Mouse (Mus musculus): ENCODE results near the gene Gabbr2. TPM values are rescaled to one million over a fixed set of nuclear protein-coding genes. Genes with fewer than 3 reads are reported as not detected.

Gene Gabbr2
- polyA plus RNA-seq, 1 experiment = not detected

- no peaks in the 10 kb centered on the region for H3K36me3 ChIP-seq (ENCODE audit: control insufficient read depth, insufficient read depth)
- no peaks in the 10 kb centered on the region for H3K27me3 ChIP-seq (ENCODE audit: control insufficient read depth, insufficient read depth, insufficient read length)
- H3K79me3 ChIP-seq (ENCODE audit: low read depth) = no peaks in the 10 kb centered on the region
- H3K4me3 ChIP-seq (ENCODE audit: insufficient read depth, poor library complexity, severe bottlenecking) = no peak overlapping the region
- no peak overlapping the region for H3ac ChIP-seq (ENCODE audit: control insufficient read depth, insufficient read length, low read depth)
- TF ChIP-seq FOSL1 (IDR thresholded peaks at IDR 0.05; ENCODE audit: insufficient read depth, low read length, poor library complexity, severe bottlenecking) = no peak
- TF ChIP-seq MYOD1 (IDR thresholded peaks at IDR 0.05; ENCODE audit: control insufficient read depth, insufficient read length, low read depth) = no peak
- no peak for TF ChIP-seq CTCF (IDR thresholded peaks at IDR 0.05; ENCODE audit: control insufficient read depth, insufficient read depth, insufficient read length)
- no peak for TF ChIP-seq USF1 (IDR thresholded peaks at IDR 0.05; ENCODE audit: low read depth)
- TF ChIP-seq MAX (IDR thresholded peaks at IDR 0.05) = no peak
- TF ChIP-seq CEBPB (IDR thresholded peaks at IDR 0.05; ENCODE audit: low read depth) = no peak
- TF ChIP-seq MYOG (IDR thresholded peaks at IDR 0.05; ENCODE audit: control insufficient read depth, extremely low read depth, insufficient read length) = no peak
- no peaks in the 10 kb centered on the region for H3K79me2 ChIP-seq (ENCODE audit: control insufficient read depth, insufficient read depth)
These were observed 108.1 kb downstream of the Gabbr2 start for GRCm38 (mm10) chr4:46883546-46883945.

GRCm38 (mm10) chr4:46883047-46883446, 108.6 kb downstream of the Gabbr2 start:
- Histone ChIP-seq H3K27me3 (ENCODE audit: control insufficient read depth, insufficient read depth, insufficient read length) (no peaks in the 10 kb centered on the region), H3K36me3 (ENCODE audit: control insufficient read depth, insufficient read depth) (no peaks in the 10 kb centered on the region), H3ac (ENCODE audit: control insufficient read depth, insufficient read length, low read depth) (no peak overlapping the region), H3K4me3 (ENCODE audit: insufficient read depth, poor library complexity, severe bottlenecking) (no peak overlapping the region), H3K79me3 (ENCODE audit: low read depth) (no peaks in the 10 kb centered on the region), H3K79me2 (ENCODE audit: control insufficient read depth, insufficient read depth) (no peaks in the 10 kb centered on the region)
- TF ChIP-seq MYOG (IDR thresholded peaks at IDR 0.05; ENCODE audit: control insufficient read depth, extremely low read depth, insufficient read length) (no peak), CEBPB (IDR thresholded peaks at IDR 0.05; ENCODE audit: low read depth) (no peak), CTCF (IDR thresholded peaks at IDR 0.05; ENCODE audit: control insufficient read depth, insufficient read depth, insufficient read length) (no peak), FOSL1 (IDR thresholded peaks at IDR 0.05; ENCODE audit: insufficient read depth, low read length, poor library complexity, severe bottlenecking) (no peak), MYOD1 (IDR thresholded peaks at IDR 0.05; ENCODE audit: control insufficient read depth, insufficient read length, low read depth) (no peak), USF1 (IDR thresholded peaks at IDR 0.05; ENCODE audit: low read depth) (no peak), MAX (IDR thresholded peaks at IDR 0.05) (no peak)

- no peaks in the 10 kb centered on the region for H3K27me3 ChIP-seq (ENCODE audit: control insufficient read depth, insufficient read depth, insufficient read length)
- no peaks in the 10 kb centered on the region for H3K79me3 ChIP-seq (ENCODE audit: low read depth)
- no peak overlapping the region for H3ac ChIP-seq (ENCODE audit: control insufficient read depth, insufficient read length, low read depth)
- no peak for TF ChIP-seq MYOD1 (IDR thresholded peaks at IDR 0.05; ENCODE audit: control insufficient read depth, insufficient read length, low read depth)
- no peak for TF ChIP-seq MAX (IDR thresholded peaks at IDR 0.05)
- TF ChIP-seq FOSL1 (IDR thresholded peaks at IDR 0.05; ENCODE audit: insufficient read depth, low read length, poor library complexity, severe bottlenecking) = no peak
- no peak for TF ChIP-seq USF1 (IDR thresholded peaks at IDR 0.05; ENCODE audit: low read depth)
- TF ChIP-seq MYOG (IDR thresholded peaks at IDR 0.05; ENCODE audit: control insufficient read depth, extremely low read depth, insufficient read length) = no peak
- TF ChIP-seq CEBPB (IDR thresholded peaks at IDR 0.05; ENCODE audit: low read depth) = no peak
- TF ChIP-seq CTCF (IDR thresholded peaks at IDR 0.05; ENCODE audit: control insufficient read depth, insufficient read depth, insufficient read length) = no peak
- H3K4me3 ChIP-seq (ENCODE audit: insufficient read depth, poor library complexity, severe bottlenecking) = no peak overlapping the region
- no peaks in the 10 kb centered on the region for H3K36me3 ChIP-seq (ENCODE audit: control insufficient read depth, insufficient read depth)
- H3K79me2 ChIP-seq (ENCODE audit: control insufficient read depth, insufficient read depth) = no peaks in the 10 kb centered on the region
These were observed 110.4 kb downstream of the Gabbr2 start for GRCm38 (mm10) chr4:46881271-46881670.

- no peaks in the 10 kb centered on the region for H3K79me2 ChIP-seq (ENCODE audit: control insufficient read depth, insufficient read depth)
- TF ChIP-seq USF1 (IDR thresholded peaks at IDR 0.05; ENCODE audit: low read depth) (no peak), FOSL1 (IDR thresholded peaks at IDR 0.05; ENCODE audit: insufficient read depth, low read length, poor library complexity, severe bottlenecking) (no peak)
- H3ac ChIP-seq (ENCODE audit: control insufficient read depth, insufficient read length, low read depth) = no peak overlapping the region
- no peak overlapping the region for H3K4me3 ChIP-seq (ENCODE audit: insufficient read depth, poor library complexity, severe bottlenecking)
- H3K27me3 ChIP-seq (ENCODE audit: control insufficient read depth, insufficient read depth, insufficient read length) = no peaks in the 10 kb centered on the region
- H3K79me3 ChIP-seq (ENCODE audit: low read depth) = no peaks in the 10 kb centered on the region
- H3K36me3 ChIP-seq (ENCODE audit: control insufficient read depth, insufficient read depth) = no peaks in the 10 kb centered on the region
These were observed 111.7 kb downstream of the Gabbr2 start for GRCm38 (mm10) chr4:46879943-46880342.

- no peaks in the 10 kb centered on the region for H3K36me3 ChIP-seq (ENCODE audit: control insufficient read depth, insufficient read depth)
- H3K79me3 ChIP-seq (ENCODE audit: low read depth) = no peaks in the 10 kb centered on the region
- H3ac ChIP-seq (ENCODE audit: control insufficient read depth, insufficient read length, low read depth) = no peak overlapping the region
- H3K4me3 ChIP-seq (ENCODE audit: insufficient read depth, poor library complexity, severe bottlenecking) = no peak overlapping the region
- H3K79me2 ChIP-seq (ENCODE audit: control insufficient read depth, insufficient read depth) = no peaks in the 10 kb centered on the region
- TF ChIP-seq MYOG (IDR thresholded peaks at IDR 0.05; ENCODE audit: control insufficient read depth, extremely low read depth, insufficient read length) (no peak), FOSL1 (IDR thresholded peaks at IDR 0.05; ENCODE audit: insufficient read depth, low read length, poor library complexity, severe bottlenecking) (no peak), USF1 (IDR thresholded peaks at IDR 0.05; ENCODE audit: low read depth) (no peak), MAX (IDR thresholded peaks at IDR 0.05) (no peak), MYOD1 (IDR thresholded peaks at IDR 0.05; ENCODE audit: control insufficient read depth, insufficient read length, low read depth) (no peak), CEBPB (IDR thresholded peaks at IDR 0.05; ENCODE audit: low read depth) (no peak), CTCF (IDR thresholded peaks at IDR 0.05; ENCODE audit: control insufficient read depth, insufficient read depth, insufficient read length) (no peak)
- H3K27me3 ChIP-seq (ENCODE audit: control insufficient read depth, insufficient read depth, insufficient read length) = no peaks in the 10 kb centered on the region
These were observed 118.9 kb downstream of the Gabbr2 start for GRCm38 (mm10) chr4:46872750-46873149.

- Histone ChIP-seq H3K36me3 (ENCODE audit: control insufficient read depth, insufficient read depth) (no peaks in the 10 kb centered on the region), H3K27me3 (ENCODE audit: control insufficient read depth, insufficient read depth, insufficient read length) (no peaks in the 10 kb centered on the region), H3ac (ENCODE audit: control insufficient read depth, insufficient read length, low read depth) (no peak overlapping the region), H3K79me3 (ENCODE audit: low read depth) (no peaks in the 10 kb centered on the region), H3K4me3 (ENCODE audit: insufficient read depth, poor library complexity, severe bottlenecking) (no peak overlapping the region), H3K79me2 (ENCODE audit: control insufficient read depth, insufficient read depth) (no peaks in the 10 kb centered on the region)
- TF ChIP-seq FOSL1 (IDR thresholded peaks at IDR 0.05; ENCODE audit: insufficient read depth, low read length, poor library complexity, severe bottlenecking) (no peak), USF1 (IDR thresholded peaks at IDR 0.05; ENCODE audit: low read depth) (no peak), MYOG (IDR thresholded peaks at IDR 0.05; ENCODE audit: control insufficient read depth, extremely low read depth, insufficient read length) (no peak), CEBPB (IDR thresholded peaks at IDR 0.05; ENCODE audit: low read depth) (no peak), CTCF (IDR thresholded peaks at IDR 0.05; ENCODE audit: control insufficient read depth, insufficient read depth, insufficient read length) (no peak), MYOD1 (IDR thresholded peaks at IDR 0.05; ENCODE audit: control insufficient read depth, insufficient read length, low read depth) (no peak), MAX (IDR thresholded peaks at IDR 0.05) (no peak)
These were observed 121.5 kb downstream of the Gabbr2 start for GRCm38 (mm10) chr4:46870157-46870556.

Measured in C2C12 (cell line).